Mouse (Mus musculus): Measurements from ENCODE around the gene Brsk1.

- TF ChIP-seq POLR2A (IDR thresholded peaks at IDR 0.05; ENCODE audit: extremely low read depth, insufficient read depth, low read length) (no peak), CTCF (IDR thresholded peaks at IDR 0.05; ENCODE audit: low read depth, low read length) (no peak)
These were observed 23.5 kb upstream of the Brsk1 start for GRCm38 (mm10) chr7:4666871-4667270.

Data from liver, adult 2 months (tissue).